Mouse (Mus musculus) A20 (cell line): Measurements from ENCODE around the gene Shroom2.

Experiments
- DNase-seq: peaks from one replicate; pipeline ENCODE4 v3.0.0-alpha.2; 2011; ENCODE audit warnings: low read depth, low spot score

Gene Shroom2

DNA sequence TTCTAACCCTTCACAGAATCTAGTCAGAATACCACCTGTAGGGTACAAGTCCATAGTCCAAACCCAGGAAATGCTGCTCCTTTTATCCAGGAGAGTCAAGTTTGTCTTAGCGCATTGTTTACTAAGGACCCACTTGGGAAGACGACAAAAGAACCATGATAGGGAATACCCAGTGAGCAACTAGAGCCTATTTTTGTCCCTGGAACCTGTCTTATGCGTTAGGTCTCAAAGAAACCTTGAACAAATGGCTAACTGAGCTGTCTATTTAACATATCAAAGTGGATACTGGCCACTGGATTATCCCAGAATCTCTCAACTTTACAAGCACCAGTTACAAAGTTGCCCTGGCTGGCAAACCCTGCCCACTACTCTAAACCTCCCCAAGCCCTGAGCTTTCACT lies 67.6 kb downstream of the Shroom2 start:
- DNase-seq: no peak

DNA sequence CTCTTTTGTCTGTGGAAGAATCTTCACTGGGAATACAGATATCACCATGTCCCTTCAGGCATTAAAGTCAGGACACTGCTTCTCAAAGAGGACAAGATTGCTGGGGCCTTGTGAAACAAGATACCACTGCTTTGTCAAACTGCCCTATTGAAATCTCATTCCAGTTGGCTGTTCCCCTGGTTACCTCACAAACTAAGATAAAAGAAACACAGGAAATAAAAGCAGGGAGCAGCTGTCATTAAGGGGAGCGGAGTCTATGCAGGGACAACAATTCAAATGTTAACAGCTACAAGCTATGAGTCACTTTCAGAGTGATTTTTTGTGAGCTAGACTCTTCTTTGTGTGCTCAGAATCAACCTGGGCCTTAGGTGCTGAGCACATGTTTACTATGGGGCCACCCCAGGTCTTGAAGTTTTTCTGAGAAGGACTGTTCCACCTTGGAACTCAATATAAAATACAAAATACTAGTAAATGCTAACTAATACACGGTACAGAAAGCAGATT lies 78.4 kb downstream of the Shroom2 start:
- DNase-seq: no peak

DNA sequence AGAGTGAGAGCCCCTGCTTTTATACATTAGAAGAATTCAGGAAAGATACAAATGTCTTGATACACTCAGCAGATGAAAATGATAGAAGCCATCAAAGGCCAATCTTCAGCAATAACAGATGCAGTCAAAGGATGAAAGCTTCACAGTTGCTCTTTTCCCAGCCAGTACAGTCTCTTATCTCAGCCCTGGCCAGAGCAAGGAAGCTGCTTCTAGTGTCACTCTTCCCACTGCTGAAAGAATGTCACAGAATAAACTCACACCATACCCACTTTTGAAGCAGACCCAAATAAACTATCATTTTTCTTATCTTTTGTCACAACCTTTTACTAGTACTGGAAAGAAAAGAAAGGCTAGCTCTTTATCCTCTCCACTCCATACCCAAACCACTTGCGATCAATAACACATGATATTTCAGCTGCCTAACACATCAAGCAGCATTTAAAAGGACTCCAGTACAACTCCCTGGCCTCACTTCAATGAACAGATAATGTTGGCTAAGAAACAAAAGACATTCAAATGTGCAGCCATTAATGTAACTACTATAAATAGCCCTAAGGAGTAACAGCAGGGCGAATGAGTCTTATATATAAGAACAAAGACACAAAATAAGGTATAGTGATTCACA lies 90.0 kb downstream of the Shroom2 start:
- no peak for DNase-seq

DNA sequence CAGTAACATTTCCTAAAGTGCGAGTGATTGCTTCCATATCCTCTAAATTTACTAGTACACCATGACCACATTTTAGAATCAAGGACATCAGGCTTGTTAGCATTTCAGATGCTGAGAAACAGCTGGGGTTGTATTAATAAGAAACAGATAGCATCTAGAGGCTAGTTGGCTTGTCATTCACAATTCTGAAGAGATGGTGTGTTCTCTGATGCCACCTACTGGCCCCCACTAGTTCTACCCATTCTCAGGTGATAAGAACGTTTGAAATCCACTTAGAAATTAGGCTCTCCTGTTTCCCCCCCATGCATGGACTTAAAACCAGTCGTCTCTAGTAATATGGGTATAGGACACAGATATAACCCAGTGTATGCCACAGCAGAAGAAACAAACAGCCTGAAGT lies 92.9 kb downstream of the Shroom2 start:
- DNase-seq: peak; percentile 15

DNA sequence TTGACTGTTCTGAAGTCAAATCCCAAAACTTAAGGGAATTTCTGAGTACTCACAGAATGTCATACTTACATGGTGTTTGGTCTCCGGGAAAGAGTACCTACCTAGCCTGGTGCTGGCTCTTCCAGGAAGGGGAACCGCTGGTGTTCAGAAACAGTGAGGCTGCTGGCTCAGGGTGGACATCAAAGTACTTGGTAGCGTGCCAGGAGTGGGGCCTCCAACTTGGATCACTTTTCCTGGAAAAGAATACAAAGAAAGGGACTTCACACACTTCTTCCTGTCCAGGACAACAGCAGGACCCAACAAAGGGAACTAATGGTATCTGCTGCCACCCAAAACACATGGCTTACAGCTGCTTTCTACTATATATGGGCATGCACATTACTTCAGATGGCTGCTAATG lies 95.8 kb downstream of the Shroom2 start:
- no peak for DNase-seq

DNA sequence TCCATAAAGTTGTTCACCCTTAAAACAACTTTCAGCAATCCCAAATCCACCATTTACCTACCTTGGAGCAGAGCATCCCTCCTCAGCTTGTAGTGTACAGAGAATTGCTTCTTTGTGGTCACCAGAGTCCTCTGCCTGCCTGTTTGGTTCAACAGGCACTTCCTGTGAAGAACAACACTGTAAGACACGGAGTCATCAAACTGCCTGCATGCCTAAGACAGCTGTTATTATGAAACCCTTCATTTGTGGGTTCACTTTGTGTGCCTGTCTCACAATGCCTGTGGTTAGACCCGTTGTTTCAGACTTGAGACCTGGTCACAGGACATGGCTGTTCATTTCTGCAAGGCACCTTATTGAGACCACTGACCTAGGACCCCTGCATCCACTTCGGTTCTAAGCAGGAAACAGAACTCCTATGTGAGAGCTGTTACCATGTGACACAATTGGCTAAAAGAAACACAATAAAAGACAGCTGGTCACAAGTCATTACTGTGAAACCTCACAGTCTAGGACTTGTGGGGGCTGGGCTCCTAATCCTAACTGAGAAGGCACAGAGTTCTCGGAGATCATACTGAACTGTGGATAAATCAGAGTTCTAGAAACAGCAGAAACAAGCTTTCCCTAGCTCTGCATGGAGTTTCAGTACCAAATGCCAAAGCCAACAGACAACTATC lies 111.8 kb downstream of the Shroom2 start:
- no peak for DNase-seq

DNA sequence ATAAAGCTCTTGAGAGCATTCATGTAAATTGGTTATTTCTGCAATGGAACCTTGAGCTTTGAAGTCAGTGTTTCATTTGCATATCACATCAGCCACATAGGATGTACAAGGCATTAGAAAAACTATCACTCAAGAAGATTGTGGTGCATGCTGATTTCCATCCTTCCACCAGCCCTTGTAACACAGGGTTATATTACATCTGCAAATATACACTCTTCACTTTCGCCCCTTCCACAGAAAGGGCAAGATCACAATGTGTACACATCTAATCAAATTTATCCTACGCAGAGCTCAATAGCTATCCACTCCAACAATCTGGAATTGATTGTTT lies 112.7 kb downstream of the Shroom2 start:
- no peak for DNase-seq

DNA sequence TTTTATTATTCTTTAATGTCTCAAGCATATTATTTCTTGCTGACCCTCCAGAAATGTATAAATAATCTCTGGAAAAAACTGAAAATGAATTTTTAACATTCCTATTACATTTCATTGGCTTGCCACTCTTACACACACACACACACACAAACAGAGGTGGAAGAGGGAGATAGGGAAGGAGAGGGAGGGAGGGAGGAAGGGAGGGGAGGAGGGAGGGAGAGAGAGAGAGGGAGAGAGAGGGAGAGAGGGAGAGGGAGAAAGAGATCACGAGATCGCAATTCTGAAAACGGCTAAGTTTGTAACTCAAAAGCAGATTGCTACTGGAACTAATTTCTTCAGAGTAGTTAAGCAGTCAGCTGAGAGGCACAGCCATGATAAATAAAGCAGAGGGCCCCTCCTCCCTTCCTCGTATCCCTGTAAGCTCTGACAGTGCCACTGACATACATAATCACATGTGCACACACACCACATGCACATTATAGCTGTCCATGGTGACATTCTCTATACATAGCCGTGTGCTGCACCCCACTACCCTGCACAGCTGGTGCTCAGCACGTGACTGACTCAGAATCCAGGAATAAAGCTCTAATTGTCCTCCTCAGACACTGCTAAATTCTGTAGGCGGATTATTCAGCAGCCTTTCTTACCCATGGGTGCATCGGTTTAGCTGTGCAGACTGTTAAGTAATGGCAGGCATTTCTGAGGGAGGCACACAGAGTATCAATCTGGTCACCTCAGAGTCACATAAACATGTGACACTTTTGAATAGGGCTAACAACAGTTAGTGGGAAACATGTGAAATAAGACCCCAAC lies 113.3 kb downstream of the Shroom2 start:
- no peak for DNase-seq

DNA sequence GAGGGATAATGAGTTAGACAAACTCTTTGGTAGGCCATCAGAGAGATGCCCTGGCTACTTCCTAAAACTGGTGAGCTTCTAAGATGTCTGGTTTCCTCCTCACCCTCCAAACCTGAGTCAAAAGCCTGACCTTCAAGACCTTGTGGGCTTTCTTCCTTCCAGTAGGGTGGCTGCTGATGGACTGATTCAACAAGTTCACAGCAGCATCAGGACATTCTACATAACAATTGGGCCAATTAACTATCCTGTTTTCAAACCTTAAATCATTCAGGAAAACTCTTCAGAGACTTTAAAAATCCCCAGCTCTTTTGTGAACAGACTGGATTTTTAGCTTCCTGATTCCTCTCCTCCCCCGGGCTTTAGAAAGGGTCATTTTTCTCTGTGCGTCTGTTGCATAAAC lies 116.6 kb downstream of the Shroom2 start:
- DNase-seq: no peak

DNA sequence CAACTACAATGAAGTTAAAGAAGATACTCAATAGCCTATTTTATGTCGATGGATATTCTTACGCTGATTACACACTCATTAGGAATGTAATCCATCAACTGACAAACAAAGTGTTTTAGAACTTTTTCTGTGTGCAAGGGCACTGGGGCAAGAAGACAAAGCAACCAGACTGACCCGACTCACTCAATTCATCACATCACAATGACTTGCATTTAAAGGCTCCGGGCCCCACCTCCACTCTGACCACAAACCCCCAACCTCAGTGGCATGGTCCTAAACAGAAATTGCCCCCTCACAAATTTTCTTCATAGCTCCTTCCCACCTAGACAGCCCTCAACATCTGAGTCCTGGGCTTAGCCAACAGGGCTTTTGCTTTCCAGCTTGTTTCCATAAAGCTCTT lies 124.4 kb downstream of the Shroom2 start:
- DNase-seq: no peak

DNA sequence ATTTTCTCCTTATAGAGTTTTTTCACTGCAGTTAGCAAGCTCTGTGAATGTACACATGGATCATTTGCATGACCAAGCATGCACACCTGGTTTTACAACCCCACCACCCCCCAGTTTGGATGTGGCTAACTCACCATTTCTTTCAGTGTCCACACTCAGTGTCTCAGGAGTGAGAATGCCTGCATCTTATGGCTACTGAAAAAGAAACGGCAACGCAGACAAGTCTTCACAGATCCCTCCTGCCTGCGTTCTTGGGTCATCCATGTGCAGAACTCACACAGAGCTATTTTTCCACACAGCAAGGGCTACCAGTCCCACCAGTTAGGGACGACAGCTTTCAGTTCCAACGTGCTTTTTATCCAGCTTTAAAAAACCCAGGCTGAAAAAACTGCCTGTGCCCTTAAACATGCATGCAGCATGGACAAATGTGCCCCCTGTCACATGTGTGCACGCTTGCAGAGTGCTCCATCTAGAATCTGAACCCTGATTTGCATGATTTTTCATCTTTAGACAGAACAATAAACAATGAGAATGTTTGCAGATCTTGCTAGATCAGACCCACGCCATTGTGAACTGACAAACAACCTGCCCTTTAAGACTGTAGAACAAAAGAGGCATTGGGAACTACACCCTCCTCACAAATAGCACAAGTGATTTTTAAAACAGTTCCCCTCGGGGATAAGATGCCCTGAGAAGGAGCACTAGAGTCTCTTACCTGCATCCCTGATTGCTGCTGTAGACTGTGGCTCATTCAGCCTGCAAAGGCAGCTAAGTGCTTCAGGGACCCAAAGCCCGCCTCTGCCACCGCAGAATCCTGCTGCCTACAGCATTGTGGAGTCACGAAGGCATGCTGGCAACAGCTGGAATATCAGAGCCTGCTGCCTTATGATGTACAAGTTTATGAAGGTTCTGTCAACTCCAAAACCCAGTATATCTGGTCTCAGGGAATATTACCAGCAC lies 125.3 kb downstream of the Shroom2 start:
- no peak for DNase-seq

DNA sequence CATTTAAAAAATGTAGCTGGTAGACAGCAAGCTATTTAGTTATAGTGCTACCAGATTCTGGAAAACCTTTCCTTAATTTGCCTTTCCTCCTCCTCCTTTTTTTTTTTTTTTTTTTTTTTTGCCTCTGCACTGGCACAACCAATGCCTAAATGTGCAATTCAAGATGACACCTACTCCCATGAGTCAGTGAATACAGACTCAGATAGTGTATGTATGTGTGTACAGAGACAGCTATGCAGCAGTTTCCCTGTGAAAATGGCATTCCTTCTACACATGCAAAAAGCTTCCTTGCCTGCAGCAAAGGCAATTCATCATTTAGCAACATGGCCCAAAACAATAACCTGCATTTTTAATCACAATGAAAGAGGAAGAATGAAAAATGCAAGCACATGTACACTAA lies 126.1 kb downstream of the Shroom2 start:
- no peak for DNase-seq

DNA sequence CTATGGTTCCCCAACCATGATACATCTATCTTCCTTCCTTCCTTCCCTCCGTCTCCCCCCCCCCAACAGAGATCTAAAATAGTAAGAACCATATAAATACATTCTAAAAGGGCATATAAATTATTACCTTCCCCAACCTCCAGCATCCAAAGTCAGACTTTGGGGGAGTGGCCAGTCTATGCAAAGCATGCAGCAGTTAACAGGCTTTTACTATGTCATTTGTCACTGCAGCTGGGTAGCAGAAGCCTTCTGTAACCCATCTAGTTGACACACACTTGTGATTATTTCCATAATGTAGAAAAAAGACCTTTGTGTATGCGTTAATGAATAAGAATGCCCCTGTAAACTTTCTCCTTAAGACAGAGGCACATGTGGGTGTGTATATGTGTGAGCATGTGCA lies 126.6 kb downstream of the Shroom2 start:
- no peak for DNase-seq

DNA sequence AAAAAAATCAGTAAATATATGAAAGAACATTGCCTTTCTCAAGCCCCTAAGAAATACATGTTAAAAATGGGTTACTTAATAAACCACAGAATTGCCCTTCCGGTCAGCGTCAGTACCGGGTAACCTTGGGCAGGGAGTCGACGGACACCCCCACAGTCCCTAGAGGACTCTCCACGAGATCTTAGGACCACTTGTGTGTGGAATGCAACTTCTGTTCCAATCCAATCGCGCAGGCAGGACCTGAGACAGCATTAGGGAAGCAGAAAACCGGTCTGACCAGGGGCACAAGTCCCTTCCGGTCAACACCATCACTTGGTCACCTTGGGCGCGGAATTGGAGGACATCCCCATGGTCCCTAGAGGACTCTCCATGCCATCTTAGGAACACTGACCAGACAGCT lies 133.9 kb downstream of the Shroom2 start:
- DNase-seq: no peak

DNA sequence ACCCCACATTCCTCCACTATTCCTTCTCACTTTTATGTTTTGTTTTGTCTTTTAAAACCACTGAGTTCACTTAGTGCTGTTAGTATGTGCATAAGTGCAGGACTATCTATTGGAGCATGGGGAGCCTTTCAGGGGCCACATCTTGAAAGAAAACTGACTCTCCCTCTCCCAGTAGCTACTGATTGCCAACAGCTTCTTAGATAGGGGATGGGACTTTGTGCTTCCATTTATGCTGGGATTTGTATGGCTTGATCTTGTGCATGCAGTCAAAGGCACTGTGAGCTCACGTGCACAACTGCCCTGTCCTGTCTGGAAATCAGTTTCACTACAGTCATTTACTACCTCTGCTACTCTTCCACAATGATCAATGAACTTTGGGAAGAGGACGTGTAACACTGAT lies 147.9 kb downstream of the Shroom2 start:
- DNase-seq: no peak

DNA sequence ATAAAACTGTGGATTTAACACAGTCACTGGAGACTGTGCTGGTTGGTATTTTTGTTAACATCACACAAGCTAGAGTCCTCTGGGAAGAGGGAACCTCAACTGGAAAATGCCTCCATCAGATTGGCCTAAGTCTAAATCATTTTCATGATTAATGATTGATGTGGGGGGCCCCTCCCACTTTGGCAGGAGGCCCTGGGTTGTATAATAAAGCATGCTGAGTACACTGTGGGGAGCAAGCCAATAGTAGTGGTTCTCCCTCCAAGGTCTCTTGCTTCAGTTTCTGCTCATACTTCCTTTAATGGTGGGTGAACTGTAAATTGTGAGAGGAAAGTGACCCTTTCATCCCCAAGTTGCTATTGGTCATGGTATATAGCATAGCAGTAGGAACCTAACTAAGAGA lies 148.3 kb downstream of the Shroom2 start:
- DNase-seq: no peak

DNA sequence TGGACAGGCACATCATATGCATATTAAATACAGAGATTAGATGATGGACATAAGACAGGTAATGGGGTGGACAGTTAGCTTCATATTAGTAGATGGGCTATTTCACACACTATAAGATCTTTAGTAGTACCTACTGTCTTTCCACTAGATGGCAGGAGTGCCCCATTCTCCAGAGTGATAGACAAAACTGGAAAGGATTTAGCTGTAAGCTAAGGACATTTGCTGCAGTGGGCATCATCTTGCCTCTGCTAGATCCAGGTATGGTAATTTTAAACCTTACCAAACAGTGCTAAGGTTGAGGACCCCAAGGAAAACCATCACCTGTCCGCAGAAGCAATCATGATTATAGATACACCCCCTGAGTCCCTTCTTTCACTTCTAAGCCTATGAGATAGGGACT lies 150.8 kb downstream of the Shroom2 start:
- DNase-seq: peak; percentile 23

DNA sequence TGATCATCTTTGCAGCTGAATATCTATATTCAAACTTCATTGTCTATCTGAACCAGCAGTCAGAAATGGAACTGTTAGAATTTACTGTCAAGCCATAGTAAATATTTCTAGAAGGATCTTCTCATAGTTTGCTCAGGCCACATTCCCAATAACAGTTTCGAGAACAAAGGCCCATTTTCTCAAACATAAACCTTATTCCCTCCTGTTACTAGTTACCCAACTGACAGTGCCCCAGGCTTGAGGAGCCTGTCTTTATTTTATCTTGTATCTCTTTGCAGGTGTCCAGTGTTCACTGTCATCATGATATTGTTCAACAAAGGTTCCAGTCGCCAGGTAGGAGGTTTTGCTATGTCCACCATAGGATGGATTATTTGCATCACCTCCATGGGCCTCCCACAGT lies 206.2 kb downstream of the Shroom2 start, which contains the start of gene Cldn34a:
Cldn34a (plus strand) TSS at position 301 of the 400 bp plus-strand sequence.
- no peak for DNase-seq
